Mouse (Mus musculus): ENCODE data around the gene Cnih3. TPM values are rescaled to one million over a fixed set of nuclear protein-coding genes. Genes with fewer than 3 reads are reported as not detected.

The Cnih3 gene
- total RNA-seq, 2 experiments from 2014 or later, result not detected

DNA sequence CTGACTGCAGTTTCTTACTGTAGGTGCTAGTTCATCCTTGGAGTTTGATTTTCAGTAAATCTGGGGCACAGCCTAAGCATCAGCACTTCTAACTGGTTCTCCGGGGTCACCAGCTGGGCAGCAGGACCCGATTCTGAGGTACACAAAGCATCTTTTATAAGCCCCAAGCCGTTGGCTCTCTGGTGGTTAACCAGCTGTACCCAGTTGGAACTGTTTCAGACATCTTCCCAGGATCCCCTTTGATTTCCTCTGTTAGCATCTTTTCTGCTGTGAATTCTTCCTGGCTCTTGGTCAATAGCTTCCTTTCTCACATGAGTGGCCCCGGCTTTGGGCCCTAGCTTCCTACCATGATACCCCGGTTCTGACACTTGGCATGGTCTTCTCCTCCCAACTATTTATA is 132.3 kb downstream of the Cnih3 start:
- no peak for ATAC-seq (replicated peaks; ENCODE audit: low FRiP score, poor library complexity, severe bottlenecking)

GRCm38 (mm10) chr1:181503471-181503870 is 151.0 kb downstream of the Cnih3 start:
- no peak for ATAC-seq (replicated peaks; ENCODE audit: low FRiP score, poor library complexity, severe bottlenecking)

DNA sequence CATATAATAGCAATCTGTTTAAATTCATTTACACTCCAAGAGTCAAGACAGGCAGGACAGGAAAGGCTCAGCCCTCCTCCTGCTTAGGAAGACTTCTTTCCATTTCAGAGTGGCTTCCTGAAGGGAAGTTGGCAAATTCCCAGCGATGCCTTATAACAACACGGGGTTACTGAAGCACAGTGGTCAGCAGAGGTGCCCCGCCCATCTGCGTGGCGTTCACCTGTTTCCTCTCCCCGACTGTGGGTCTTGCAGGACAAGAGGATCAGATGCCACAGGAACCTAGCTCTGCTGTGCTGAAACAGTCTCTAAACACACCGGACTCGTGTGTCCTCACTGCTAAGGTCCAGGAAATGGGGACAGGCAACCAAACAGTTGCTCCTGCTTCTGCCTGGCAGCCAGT is 152.9 kb downstream of the Cnih3 start:
- no peak for ATAC-seq (replicated peaks; ENCODE audit: low FRiP score, poor library complexity, severe bottlenecking)

Other genes with a start within 250 kb of the Cnih3 start
- gene Nvl, start 208.4 kb upstream of the Cnih3 start, total RNA-seq (2015; ENCODE audit: low replicate concordance), result 31.4 and 46.5 TPM in 2 replicates
- 32.5 and 41.5 TPM in 2 replicates for gene Nvl, start 208.4 kb upstream of the Cnih3 start, total RNA-seq (2017; ENCODE audit: low replicate concordance)
- gene Cnih4, start 207.9 kb upstream of the Cnih3 start, total RNA-seq (2015; ENCODE audit: low replicate concordance), result 40.7 and 64.6 TPM in 2 replicates
- 26.6 and 44.0 TPM in 2 replicates for gene Cnih4, start 207.9 kb upstream of the Cnih3 start, total RNA-seq (2017; ENCODE audit: low replicate concordance)
- 344 and 373 TPM in 2 replicates for gene Wdr26, start 140.6 kb upstream of the Cnih3 start, total RNA-seq (2015; ENCODE audit: low replicate concordance)
- 381 and 400 TPM in 2 replicates for gene Wdr26, start 140.6 kb upstream of the Cnih3 start, total RNA-seq (2017; ENCODE audit: low replicate concordance)
- gene Ccdc121, start 158.8 kb downstream of the Cnih3 start, total RNA-seq (2015; ENCODE audit: low replicate concordance), result not detected in 2 replicates
- not detected in 2 replicates for gene Ccdc121, start 158.8 kb downstream of the Cnih3 start, total RNA-seq (2017; ENCODE audit: low replicate concordance)
- gene Dnah14, start 223.9 kb downstream of the Cnih3 start, total RNA-seq (2015; ENCODE audit: low replicate concordance), result not detected in 2 replicates
- gene Dnah14, start 223.9 kb downstream of the Cnih3 start, total RNA-seq (2017; ENCODE audit: low replicate concordance), result 3.4 and 40.2 TPM in 2 replicates